Mouse (Mus musculus) neural tube, embryonic 13.5 days (tissue): Measurements from ENCODE around the gene AC153137.1. TPM values are rescaled to one million over a fixed set of nuclear protein-coding genes. Genes with fewer than 3 reads are reported as not detected.

ENCODE experiments used
- ATAC-seq: fragments of 200-750 bp; cut with Nextera tagmentation; 2 replicates; pipeline ENCODE4 v1.8.0; 2017; ENCODE audit warnings: low read depth, mild to moderate bottlenecking, moderate TSS enrichment, moderate library complexity
- H3K27ac ChIP-seq: fragments of 300-500 bp; sonication (generic); replicated peaks from 2 replicates; pipeline ENCODE4 v1.5.1; 2015; ENCODE audit warnings: moderate library complexity, mild to moderate bottlenecking, inconsistent platforms
- H3K27me3 ChIP-seq: fragments of 300-500 bp; sonication (generic); 2 replicates; pipeline ENCODE4 v1.6.1; 2015; ENCODE audit warnings: mild to moderate bottlenecking, inconsistent platforms
- H3K36me3 ChIP-seq: fragments of 300-500 bp; sonication (generic); 2 replicates; pipeline ENCODE4 v1.6.1; 2015; ENCODE audit warnings: mild to moderate bottlenecking, inconsistent platforms
- H3K4me1 ChIP-seq: fragments of 300-500 bp; sonication (generic); replicated peaks from 2 replicates; pipeline ENCODE4 v1.6.1; 2015; ENCODE audit warnings: inconsistent platforms
- H3K4me2 ChIP-seq: fragments of 300-500 bp; sonication (generic); 2 replicates; pipeline ENCODE4 v1.6.1; 2015; ENCODE audit warnings: inconsistent platforms, mild to moderate bottlenecking, moderate library complexity
- H3K4me3 ChIP-seq: fragments of 300-500 bp; sonication (generic); 2 replicates; pipeline ENCODE4 v1.5.1; 2015; ENCODE audit warnings: mild to moderate bottlenecking, inconsistent platforms
- H3K9ac ChIP-seq: fragments of 300-500 bp; sonication (generic); 2 replicates; pipeline ENCODE4 v1.6.1; 2015; ENCODE audit warnings: moderate library complexity, mild to moderate bottlenecking, inconsistent platforms
- H3K9me3 ChIP-seq: fragments of 300-500 bp; sonication (generic); 2 replicates; pipeline ENCODE4 v1.6.1; 2016; ENCODE audit warnings: inconsistent platforms
- WGBS: fragments of 180-500 bp; shearing (Covaris S2); methylation state at CpG from one replicate; pipeline ENCODE4 v1.1.7; 2015; 5-methylcytosine and 5-hydroxymethylcytosine counted together
- polyA plus RNA-seq: library from polyadenylated mRNA; unstranded; fragments of >200 nt; fragmentation: Nextera tagmentation; extraction: Ambion mirVana; gene quantifications from 2 replicates; pipeline ENCODE4 v1.2.1, GENCODE M21; 2015

The AC153137.1 gene
- polyA plus RNA-seq, 1 experiment from 2014 or later, result not detected

DNA sequence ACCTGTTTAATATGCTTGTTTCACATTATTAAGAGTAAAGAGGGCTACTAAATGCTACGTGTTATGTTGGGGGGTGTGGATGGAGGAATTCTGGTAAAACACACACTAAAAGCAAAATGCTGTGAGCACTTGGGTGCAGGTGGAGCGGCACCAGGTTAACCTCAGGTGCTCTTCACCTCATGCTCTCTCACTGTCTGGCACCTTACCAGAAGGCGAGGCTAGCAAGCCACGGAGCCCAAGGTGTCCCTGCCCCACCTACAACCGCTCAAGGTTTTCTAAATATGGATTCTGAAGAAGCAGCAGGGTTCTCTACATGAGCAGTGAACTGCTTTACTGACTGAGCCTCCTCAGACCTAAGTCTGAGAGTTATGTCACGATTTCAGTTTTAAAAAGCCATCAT is 32.6 kb downstream of the AC153137.1 start:
- Histone ChIP-seq H3K4me1 (peaks cover 22% of the 10 kb centered on the region), H3K4me2 (no peak overlapping the region), H3K27ac (no peak overlapping the region), H3K36me3 (peaks cover 34% of the 10 kb centered on the region), H3K9ac (no peak overlapping the region), H3K4me3 (no peak overlapping the region), H3K27me3 (no peaks in the 10 kb centered on the region), H3K9me3 (no peaks in the 10 kb centered on the region)
- 95% methylated on average over 6 of the region's 6 CpGs for WGBS
- no peak for ATAC-seq

DNA sequence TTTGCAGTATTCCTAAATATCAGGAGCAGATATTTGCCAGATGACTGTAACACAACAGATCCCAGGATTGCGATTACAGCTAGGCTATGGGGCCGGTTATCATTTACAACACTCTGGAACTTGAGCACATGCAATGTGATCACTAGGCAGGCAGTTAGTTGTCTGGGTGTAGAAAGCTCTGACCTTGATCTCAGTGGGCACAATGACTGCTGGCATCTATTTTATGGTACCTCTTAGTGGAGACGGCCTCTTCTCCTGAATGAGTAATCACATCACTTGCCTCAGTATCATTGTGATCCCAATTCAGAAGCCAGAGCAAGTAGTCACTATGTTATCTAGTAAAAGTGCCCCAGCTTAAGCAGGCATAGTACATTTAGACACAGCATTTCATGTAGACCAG is 37.2 kb downstream of the AC153137.1 start:
- H3K36me3 ChIP-seq, result peaks cover 32% of the 10 kb centered on the region
- H3K27ac ChIP-seq, result no peak overlapping the region
- 65% methylated on average over 3 of the region's 3 CpGs for WGBS
- H3K9me3 ChIP-seq, result no peaks in the 10 kb centered on the region
- H3K9ac ChIP-seq, result no peak overlapping the region
- ATAC-seq, result 0 out of 2 replicates have a peak, but pooled peaks have one; percentile 19
- H3K4me1 ChIP-seq, result peaks cover 4% of the 10 kb centered on the region; the same call in 1 of the 2 replicates
- H3K27me3 ChIP-seq, result no peaks in the 10 kb centered on the region
- H3K4me3 ChIP-seq, result no peak overlapping the region
- H3K4me2 ChIP-seq, result no peak overlapping the region

DNA sequence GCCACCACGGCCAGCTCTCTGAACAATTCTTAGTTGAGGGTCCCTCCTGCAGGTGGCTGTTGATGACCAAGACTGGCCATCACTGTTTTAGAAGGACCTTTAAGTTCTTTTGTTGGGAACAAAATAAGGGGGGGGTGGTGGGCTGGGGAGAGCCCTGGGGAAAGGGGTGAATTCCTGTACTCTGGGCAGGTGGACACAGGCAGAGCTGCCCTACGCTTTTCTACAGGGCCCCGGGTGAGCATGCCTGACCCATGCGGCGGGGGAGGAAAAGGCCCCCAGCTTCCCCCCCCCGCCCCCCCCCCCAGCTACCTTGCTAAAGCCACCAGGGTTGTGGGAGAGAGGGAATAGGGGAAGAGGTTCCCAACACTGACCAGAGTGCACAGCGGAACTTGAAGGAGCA is 39.4 kb downstream of the AC153137.1 start:
- Histone ChIP-seq H3K27me3 (no peaks in the 10 kb centered on the region), H3K4me2 (no peak overlapping the region), H3K27ac (no peak overlapping the region), H3K4me3 (no peak overlapping the region), H3K36me3 (peaks cover 12% of the 10 kb centered on the region), H3K9me3 (no peaks in the 10 kb centered on the region), H3K9ac (no peak overlapping the region), H3K4me1 (no peaks in the 10 kb centered on the region)
- WGBS, result 89% methylated on average over 4 of the region's 7 CpGs
- ATAC-seq, result no peak

DNA sequence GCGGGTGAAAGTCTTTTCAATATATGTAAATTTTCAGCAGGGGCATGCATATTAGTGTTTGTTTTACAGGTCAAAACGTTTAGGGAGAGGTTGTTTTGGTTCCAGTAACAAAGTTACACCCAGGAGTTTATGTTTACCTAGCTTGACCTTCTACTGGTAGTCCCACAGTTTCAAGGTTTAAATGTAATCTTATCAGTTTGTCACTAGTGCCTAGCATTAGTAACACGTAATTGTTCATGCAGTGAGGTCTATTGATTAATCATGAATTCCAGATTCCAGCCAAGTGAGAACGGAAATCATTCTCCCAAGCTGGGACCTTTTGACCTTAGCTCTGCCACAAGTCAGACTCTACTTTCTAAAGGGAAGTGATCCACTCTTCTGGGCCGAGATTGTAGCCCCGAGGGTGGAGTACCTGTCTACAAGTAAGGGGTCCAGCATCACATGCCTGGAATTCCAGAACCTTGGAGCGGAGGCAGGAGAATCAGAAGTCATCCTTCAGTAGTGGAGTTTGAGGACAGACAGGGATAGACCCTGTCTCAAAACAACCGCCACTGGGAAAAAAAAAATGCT is 40.3 kb downstream of the AC153137.1 start:
- H3K4me2 ChIP-seq, result no peak overlapping the region
- H3K4me3 ChIP-seq, result no peak overlapping the region
- no peak overlapping the region for H3K9ac ChIP-seq
- H3K4me1 ChIP-seq, result no peaks in the 10 kb centered on the region
- ATAC-seq, result no peak
- H3K36me3 ChIP-seq, result peaks cover 8% of the 10 kb centered on the region
- 72% methylated on average over 8 of the region's 8 CpGs for WGBS
- H3K9me3 ChIP-seq, result no peaks in the 10 kb centered on the region
- H3K27me3 ChIP-seq, result no peaks in the 10 kb centered on the region
- H3K27ac ChIP-seq, result no peak overlapping the region

DNA sequence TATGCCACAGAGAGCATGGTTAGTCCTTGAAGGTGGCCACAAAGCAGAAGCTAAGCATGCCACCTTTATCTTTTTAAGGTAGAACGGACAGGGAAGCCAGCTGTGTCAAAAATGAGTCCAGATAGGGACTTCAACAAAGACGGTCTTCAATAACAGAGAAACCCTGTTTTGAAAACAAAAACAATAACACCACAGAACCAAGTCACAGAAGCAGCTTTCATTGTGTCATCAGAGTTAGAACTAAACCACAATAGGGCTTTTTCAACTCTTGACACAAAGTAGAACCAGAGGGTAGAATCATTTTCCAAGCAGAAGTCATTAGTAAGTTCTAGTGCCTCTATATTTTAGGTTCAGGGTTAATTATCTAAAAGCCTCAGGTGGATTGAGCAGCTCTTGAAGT is 41.3 kb downstream of the AC153137.1 start:
- ATAC-seq, result no peak
- no peaks in the 10 kb centered on the region for H3K4me1 ChIP-seq
- no peak overlapping the region for H3K9ac ChIP-seq
- H3K27ac ChIP-seq, result no peak overlapping the region
- no peaks in the 10 kb centered on the region for H3K27me3 ChIP-seq
- no peaks in the 10 kb centered on the region for H3K9me3 ChIP-seq
- H3K36me3 ChIP-seq, result peaks cover 8% of the 10 kb centered on the region
- WGBS, result 83% methylated on average over 2 of the region's 2 CpGs
- H3K4me3 ChIP-seq, result no peak overlapping the region
- no peak overlapping the region for H3K4me2 ChIP-seq

DNA sequence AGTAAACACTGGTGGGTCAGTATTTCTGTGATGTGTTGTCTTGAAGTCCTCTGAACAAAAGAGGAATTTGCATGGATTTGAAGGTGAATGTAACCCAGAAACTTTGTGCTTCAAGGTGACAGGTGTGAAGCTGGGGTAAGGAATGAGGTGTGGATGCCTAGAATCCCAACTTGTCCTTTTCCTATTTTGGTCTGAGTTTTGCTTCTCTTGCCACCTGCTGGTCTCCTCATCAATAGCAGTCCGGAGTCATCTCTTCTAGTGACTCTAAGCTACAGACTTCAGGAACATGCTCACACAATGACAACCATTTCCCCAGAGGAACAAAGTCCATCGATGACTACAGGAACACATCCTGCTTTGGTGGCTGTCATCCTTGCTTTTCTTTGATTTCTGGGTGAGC is 46.9 kb downstream of the AC153137.1 start:
- Histone ChIP-seq H3K27ac (no peak overlapping the region), H3K4me3 (no peak overlapping the region), H3K9ac (no peak overlapping the region), H3K36me3 (no peaks in the 10 kb centered on the region), H3K27me3 (no peaks in the 10 kb centered on the region), H3K9me3 (no peaks in the 10 kb centered on the region), H3K4me2 (no peak overlapping the region), H3K4me1 (no peaks in the 10 kb centered on the region)
- 78% methylated on average over 2 of the region's 2 CpGs for WGBS
- ATAC-seq, result no peak

DNA sequence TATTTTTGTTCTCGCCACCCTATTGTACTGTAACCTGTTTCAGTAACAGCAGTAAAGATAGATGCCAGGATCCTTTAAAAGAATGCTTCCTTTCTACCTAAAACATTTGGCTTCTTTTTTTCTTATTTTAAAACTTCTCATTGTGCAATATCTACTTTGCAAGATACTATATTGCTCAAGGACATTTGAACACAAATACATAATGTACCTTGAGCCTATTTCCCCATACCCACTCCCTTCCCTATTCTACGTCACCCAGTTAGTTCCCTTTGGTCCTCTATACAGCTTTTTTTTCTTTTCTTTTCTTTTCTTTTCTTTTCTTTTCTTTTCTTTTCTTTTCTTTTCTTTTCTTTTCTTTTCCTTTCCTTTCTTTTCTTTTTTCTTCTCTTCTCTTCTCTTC is 47.6 kb downstream of the AC153137.1 start:
- H3K27ac ChIP-seq, result no peak overlapping the region
- ATAC-seq, result no peak

More for the DNA sequence above, 47.6 kb downstream of the AC153137.1 start:
- WGBS, result 83% methylated on average over 2 of the region's 2 CpGs
- no peaks in the 10 kb centered on the region for H3K4me1 ChIP-seq
- no peak overlapping the region for H3K4me3 ChIP-seq
- H3K9ac ChIP-seq, result no peak overlapping the region
- H3K36me3 ChIP-seq, result no peaks in the 10 kb centered on the region
- H3K27me3 ChIP-seq, result no peaks in the 10 kb centered on the region
- no peak overlapping the region for H3K4me2 ChIP-seq
- no peaks in the 10 kb centered on the region for H3K9me3 ChIP-seq

Other genes starting within 250 kb of the AC153137.1 start
- 38.5 and 48.1 TPM in 2 replicates for gene Phf3, start 104.0 kb downstream of the AC153137.1 start, polyA plus RNA-seq
- not detected in 2 replicates for gene Lgsn, start 198.4 kb upstream of the AC153137.1 start, polyA plus RNA-seq
- not detected in 2 replicates for gene 4931428L18Rik, start 244.7 kb upstream of the AC153137.1 start, polyA plus RNA-seq
- gene Pih1d3, start 244.9 kb upstream of the AC153137.1 start, polyA plus RNA-seq, result not detected in 2 replicates